Mouse (Mus musculus) heart, adult 8-10 months (tissue): ENCODE results near the gene Plin5. TPM values are rescaled to one million over a fixed set of nuclear protein-coding genes. Genes with fewer than 3 reads are reported as not detected.
"Not testable (repeated sequence)": the region's sequence is repeated elsewhere in the genome, so short reads cannot be mapped to it uniquely, and the experiment has no call there.

Source experiments
- DNase-seq: peaks from one replicate; pipeline ENCODE4 v3.0.0; 2022; ENCODE audit warnings: low spot score
- total RNA-seq, 4 experiments: library from RNA; stranded (reverse); gene quantifications; 2 replicates each; pipeline ENCODE4 v1.2.4; 2022

Gene Plin5
- total RNA-seq, 4 experiments from 2014 or later, result 110 to 160 (median 150) TPM

GRCm38 (mm10) chr17:56108334-56109044, 8.9 kb downstream of the Plin5 start:
- DNase-seq, result peak; percentile 84

DNA sequence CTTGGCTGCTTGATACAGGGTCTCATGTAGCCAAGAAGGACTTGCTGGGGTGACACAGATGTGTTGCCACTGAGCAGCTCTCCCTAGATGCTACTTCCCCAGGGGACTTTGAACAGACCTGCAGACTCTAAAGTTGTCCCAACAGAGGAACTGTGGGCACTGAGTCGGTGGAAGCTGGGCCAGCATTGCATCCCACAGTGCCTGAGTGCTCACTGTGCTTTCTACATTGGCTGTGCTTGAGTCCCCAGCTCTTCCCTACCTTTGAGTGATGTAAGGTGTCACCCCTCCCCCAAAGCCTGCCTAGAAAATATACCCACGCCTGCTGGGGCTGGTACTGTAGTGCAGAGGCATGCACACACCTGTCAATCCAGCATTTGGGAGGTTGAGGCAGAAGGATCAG, 9.7 kb downstream of the Plin5 start:
- no peak for DNase-seq

DNA sequence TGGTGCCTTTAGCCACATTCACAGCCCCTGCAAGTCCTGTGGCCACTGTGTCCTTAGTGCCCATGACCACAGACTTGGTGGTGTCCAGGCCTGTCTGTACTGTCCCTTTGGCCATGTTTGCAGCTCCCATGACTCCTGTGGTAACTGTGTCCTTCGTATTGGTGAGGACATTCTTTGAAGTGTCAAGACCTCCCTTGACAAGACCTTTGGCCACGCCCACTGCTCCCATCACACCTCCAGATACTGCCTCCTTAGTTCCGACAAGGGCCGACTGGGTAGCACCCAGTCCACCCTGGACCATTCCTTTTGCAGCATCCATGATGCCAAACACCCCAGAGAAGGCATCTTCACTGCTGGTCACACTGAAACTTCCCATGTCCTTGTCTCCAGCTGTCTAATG, 10.4 kb downstream of the Plin5 start:
- DNase-seq, result no peak

DNA sequence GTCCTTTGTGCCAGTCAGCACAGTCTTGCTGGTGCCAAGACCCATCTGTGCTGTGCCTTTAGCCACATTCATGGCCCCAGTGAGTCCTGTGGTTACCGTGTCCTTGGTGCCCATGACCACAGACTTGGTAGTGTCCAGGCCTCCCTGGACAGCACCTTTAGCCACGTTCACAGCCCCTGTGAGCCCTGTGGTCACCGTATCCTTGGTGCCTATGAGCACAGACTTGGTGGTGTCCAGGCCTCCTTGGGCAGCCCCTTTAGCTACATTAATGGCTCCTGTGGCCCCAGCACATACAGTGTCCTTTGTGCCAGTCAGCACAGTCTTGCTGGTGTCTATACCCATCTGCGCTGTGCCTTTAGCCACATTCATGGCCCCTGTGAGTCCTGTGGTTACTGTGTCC, 11.0 kb downstream of the Plin5 start:
- not testable (repeated sequence) for DNase-seq

GRCm38 (mm10) chr17:56104821-56105220, 12.6 kb downstream of the Plin5 start:
- DNase-seq, result not testable (repeated sequence)

DNA sequence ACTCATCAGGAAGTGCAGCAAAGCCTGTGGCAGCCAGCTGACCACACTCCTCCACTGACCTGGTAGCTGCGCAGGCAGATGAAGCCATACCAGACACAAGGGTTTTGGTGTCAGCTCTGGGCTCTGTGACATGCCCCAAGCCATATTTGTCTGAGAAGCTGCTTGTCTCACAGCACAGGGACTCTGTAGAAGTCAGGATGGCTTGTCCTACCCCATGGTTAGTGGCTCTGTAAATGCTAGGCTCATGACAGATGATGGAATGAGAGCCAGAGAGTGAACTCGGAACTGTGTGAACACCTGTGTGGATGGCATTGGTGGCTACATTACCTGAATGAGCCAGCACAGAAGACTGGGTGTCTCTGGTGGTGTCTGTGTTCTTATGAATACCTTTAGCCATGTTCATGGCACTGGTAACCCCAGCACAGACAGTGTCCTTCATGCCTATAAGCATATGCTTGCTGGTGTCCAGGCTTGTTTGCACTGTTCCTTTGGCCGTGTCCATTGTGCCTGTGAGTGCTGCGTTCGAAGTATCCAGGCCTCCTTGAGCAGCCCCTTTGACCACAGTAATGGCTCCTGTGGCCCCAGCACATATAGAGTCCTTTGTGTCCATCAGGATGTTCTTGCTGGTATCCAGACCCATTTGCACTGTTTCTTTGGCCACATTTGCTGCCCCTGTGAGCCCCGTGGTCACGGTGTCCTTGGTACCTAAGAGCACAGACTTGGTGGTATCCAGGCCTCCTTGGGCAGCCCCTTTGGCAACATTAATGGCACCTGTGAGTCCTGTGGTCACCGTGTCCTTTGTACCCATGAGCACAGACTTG, 13.7 kb downstream of the Plin5 start:
- no peak for DNase-seq

DNA sequence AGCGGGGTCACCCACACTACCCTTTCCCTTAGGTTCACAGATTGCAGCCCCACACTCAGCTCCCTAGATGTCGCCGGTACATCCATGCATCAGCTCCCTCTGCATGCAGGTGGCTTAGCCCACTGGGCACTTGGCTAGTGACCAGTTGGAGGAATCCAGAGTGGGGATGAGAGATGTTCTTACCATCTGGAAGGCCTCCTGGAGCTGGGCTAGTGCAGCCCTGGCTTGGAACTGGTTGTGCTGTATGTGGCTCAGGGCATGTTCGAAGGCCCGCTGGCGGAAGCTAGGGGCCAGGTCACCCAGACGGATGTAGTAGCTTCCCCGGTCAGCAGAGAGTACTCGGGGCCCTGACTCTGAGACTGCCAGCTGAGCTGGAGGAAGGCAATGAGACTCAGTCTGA, 14.5 kb downstream of the Plin5 start:
- no peak for DNase-seq

GRCm38 (mm10) chr17:56102158-56102557, 15.2 kb downstream of the Plin5 start:
- no peak for DNase-seq

DNA sequence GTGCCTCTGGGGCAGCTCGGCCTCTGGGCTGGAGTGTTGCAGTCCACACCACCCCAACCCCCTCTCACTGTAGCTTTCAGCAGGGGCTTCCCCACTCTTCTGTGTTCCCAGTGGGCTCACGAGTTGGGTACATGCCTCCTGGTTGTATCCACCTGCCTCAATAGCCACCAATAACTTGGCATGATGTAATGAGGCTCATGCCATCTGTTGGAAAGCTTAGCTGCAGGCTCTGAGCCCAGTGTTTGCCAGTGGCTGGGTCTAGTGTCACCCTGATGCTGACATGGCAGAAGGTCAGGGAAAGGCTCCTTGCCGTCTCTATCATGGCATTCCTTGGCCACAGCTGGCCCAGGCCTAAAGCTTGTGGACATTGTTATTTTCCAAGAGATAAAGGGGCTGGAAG, 16.6 kb downstream of the Plin5 start:
- DNase-seq, result no peak

- DNase-seq, result no peak
Observed at GRCm38 (mm10) chr17:56098711-56099572, 18.5 kb downstream of the Plin5 start.

GRCm38 (mm10) chr17:56098180-56098579, 19.2 kb downstream of the Plin5 start:
- no peak for DNase-seq

- no peak for DNase-seq
Observed at GRCm38 (mm10) chr17:56096883-56097282, 20.5 kb downstream of the Plin5 start.

GRCm38 (mm10) chr17:56092794-56093193, 24.6 kb downstream of the Plin5 start:
- no peak for DNase-seq

GRCm38 (mm10) chr17:56092312-56092711, 25.1 kb downstream of the Plin5 start:
- no peak for DNase-seq

DNA sequence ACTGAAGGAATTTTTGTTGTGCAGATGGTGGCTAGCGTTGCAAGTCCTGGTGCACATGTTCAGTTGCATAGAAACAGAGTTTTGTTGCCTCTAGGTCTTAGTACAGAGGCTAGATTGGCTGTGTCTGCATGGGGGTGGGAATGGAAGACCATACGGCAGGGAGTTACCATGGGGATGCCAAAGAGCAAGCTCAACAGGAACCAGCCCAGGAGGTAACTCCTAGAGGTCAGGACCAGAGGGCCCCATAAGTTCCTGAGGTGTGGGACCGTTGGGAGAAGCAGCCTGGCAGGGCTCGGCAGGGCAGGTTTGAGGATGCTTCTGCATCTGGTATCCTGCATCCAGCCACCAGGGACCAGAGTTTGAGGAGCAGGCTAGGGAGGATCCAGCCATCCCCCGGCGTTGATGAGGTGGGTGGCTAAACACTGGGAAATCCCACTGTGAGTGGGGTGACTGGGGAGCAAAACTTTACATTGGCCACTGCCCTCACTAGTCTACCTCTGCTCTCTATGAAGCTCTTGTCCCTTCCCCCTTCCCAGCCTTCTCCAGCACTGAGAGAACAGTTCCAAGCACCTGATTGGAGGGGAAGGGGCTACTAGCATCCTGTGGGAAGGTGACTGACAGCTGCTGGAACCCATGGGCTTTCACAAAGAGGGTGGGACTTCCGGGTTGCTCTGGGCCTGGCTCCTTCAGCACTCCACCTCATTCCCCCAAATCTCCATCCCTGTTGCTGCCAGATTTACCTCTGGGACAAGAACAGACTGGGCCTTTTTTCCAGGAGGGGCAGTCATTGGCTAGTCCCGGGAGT, 36.4 kb downstream of the Plin5 start:
- DNase-seq, result no peak

- no peak for DNase-seq
Observed at GRCm38 (mm10) chr17:56079921-56080320, 37.5 kb downstream of the Plin5 start.

DNA sequence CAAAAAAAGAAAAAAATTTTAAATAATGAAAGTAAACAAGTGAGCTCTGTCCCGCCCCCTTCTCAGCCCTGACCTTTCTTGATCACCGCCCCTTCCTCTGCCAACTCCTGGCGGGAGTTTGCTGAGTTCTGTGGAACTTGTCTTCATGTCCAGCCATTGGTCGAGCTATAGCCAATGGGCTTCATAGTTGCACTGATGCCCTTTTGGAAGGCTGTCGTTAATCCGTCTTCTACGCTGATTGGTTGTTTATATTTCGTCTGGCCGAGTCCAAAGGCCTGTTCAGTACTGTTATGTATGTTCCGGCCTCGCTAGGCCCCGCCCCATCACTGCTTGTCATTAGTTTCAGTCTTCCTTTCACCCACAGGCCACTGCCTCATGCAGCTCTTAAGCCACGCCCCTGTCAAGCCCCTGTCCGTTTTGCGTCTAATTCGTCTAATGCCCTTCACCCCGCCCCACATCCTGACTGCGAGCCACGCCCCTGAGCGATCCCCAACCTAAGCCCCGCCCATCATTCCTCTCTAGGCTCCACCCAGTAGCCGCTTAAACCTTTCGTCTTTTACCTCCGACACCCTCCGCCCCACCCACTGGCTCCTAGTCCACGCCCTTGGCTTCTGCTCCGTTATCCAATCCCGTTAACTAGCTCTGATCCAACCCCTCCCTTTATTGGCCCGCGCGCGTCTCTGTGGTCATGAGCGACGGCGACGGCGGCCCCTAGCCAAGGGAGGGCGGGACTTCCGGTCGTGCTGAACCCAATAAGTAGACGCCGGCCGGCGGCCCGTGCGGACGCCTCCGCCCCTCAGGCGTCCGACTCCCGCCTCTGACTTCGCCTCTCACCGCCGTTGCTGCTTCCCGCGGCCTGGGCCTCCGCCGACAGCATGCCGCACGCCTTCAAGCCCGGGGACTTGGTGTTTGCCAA, 38.3 kb downstream of the Plin5 start, which contains the start of gene Hdgfl2:
Gene Hdgfl2 (plus strand): TSS at position 755 of the 916 bp plus-strand sequence.
- DNase-seq, result peak; percentile 100

DNA sequence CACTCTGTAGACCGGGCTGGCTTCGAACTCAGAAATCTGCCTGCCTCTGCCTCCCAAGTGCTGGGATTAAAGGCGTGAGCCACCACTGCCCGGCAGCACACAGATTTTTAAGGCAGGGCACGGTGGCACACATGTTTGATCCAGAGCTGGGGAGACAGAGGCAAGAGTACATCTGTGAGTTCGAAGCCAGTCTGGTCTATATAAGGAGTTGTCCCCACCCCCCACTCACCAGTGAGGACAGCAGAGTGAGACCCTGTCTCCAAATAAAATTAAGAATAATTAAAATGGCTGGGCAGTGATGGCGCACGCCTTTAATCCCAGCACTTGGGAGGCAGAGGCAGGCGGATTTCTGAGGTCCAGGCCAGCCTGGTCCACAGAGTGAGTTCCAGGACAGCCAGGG, 39.0 kb downstream of the Plin5 start:
- not testable (repeated sequence) for DNase-seq

DNA sequence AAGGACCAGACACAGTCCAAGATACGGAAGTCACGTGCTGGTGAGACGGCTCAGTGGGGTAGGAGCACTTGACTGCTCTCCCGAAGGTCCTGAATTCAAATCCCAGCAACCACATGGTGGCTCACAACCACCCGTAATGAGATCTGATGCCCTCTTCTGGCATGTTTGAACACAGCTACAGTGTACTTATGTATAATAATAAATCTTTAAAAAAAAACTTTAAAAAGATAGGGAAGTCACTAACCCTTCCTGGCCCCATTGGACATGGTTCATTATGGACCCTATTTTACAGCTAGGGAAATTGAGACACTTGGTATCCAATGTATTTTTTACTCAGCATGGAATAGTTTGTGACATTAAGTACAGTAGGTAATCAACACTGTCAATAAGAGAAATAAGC, 39.9 kb downstream of the Plin5 start:
- no peak for DNase-seq

DNA sequence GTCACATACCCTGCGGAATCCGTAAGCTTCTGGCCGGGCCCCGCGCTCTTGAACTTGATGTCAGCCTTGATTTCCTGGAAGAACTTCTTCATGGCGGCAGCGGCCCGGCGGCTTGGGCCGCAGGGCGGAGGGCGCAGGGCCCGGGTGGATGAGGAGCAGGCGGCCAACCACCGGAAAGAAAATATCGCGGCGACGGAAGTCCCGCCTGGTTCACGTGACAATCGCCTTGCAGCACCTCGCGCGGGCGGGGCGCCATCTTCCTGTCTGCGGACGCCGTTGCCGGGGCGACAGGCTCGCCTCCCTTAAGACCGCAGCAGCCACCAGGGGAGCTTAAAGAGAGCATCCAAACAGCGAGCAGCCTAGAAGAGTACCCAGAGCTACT, 42.6 kb downstream of the Plin5 start, which contains the start of gene Ubxn6:
Gene Ubxn6 (minus strand): TSS at position 202 of the 382 bp plus-strand sequence.
- peak; percentile 96 for DNase-seq
